Mouse (Mus musculus) midbrain, embryonic 10.5 days (tissue): ENCODE data around the gene Sycp3. TPM values are rescaled to one million over a fixed set of nuclear protein-coding genes. Genes with fewer than 3 reads are reported as not detected.
"Not testable (repeated sequence)": the region's sequence is repeated elsewhere in the genome, so short reads cannot be mapped to it uniquely, and the experiment has no call there.

Experiments used
- DNase-seq: peaks from one replicate; pipeline ENCODE4 v3.0.0-alpha.2; 2017; ENCODE audit warnings: low spot score
- H3K27ac ChIP-seq: fragments of 300-500 bp; sonication (generic); replicated peaks from 2 replicates; pipeline ENCODE4 v1.5.1; 2016; ENCODE audit warnings: mild to moderate bottlenecking
- H3K27me3 ChIP-seq: fragments of 300-500 bp; sonication (generic); 2 replicates; pipeline ENCODE4 v1.6.1; 2016; ENCODE audit warnings: low read depth, mild to moderate bottlenecking; ENCODE audit not compliant: poor library complexity, severe bottlenecking
- H3K36me3 ChIP-seq: fragments of 300-500 bp; sonication (generic); 2 replicates; pipeline ENCODE4 v1.6.1; 2016; ENCODE audit warnings: mild to moderate bottlenecking, moderate library complexity
- H3K4me1 ChIP-seq: fragments of 300-500 bp; sonication (generic); 2 replicates; pipeline ENCODE4 v1.6.1; 2016
- H3K4me3 ChIP-seq: fragments of 300-500 bp; sonication (generic); 2 replicates; pipeline ENCODE4 v1.5.1; 2016; ENCODE audit warnings: mild to moderate bottlenecking, moderate library complexity
- H3K9me3 ChIP-seq: fragments of 300-500 bp; sonication (generic); replicated peaks from 2 replicates; pipeline ENCODE4 v1.6.1; 2016; ENCODE audit warnings: mild to moderate bottlenecking
- WGBS: fragments of 180-500 bp; shearing (Covaris S2); methylation state at CpG from one replicate; pipeline ENCODE4 v1.1.7; 2016; 5-methylcytosine and 5-hydroxymethylcytosine counted together
- polyA plus RNA-seq: library from polyadenylated mRNA; unstranded; fragments of >200 nt; fragmentation: Nextera tagmentation; extraction: Ambion mirVana; gene quantifications from 2 replicates; pipeline ENCODE4 v1.2.1, GENCODE M21; 2016

Sycp3 gene
- polyA plus RNA-seq, 1 experiment from 2014 or later, result 0.17 TPM

- WGBS, result 48% methylated on average over 6 of the region's 6 CpGs
- Histone ChIP-seq H3K4me1 (no peaks in the 10 kb centered on the region), H3K27ac (no peak overlapping the region), H3K27me3 (no peaks in the 10 kb centered on the region), H3K9me3 (peaks cover 3% of the 10 kb centered on the region; the same call in 1 of the 2 replicates), H3K36me3 (no peaks in the 10 kb centered on the region), H3K4me3 (no peak overlapping the region)
- no peak for DNase-seq
Measured at GRCm38 (mm10) chr10:88457816-88458215, 1.6 kb upstream of the Sycp3 start.

- Histone ChIP-seq H3K36me3 (no peaks in the 10 kb centered on the region), H3K27me3 (no peaks in the 10 kb centered on the region), H3K4me3 (no peak overlapping the region), H3K9me3 (peaks cover 3% of the 10 kb centered on the region; the same call in 1 of the 2 replicates), H3K27ac (no peak overlapping the region), H3K4me1 (no peaks in the 10 kb centered on the region)
- no peak for DNase-seq
- WGBS, result 64% methylated on average over 18 of the region's 18 CpGs
Measured at GRCm38 (mm10) chr10:88460122-88460820, 902 bp downstream of the Sycp3 start.

- H3K27me3 ChIP-seq, H3K27ac ChIP-seq, H3K36me3 ChIP-seq, H3K4me1 ChIP-seq, DNase-seq, H3K9me3 ChIP-seq, H3K4me3 ChIP-seq: not testable (repeated sequence)
- WGBS, result 92% methylated on average over 10 of the region's 10 CpGs
Measured at GRCm38 (mm10) chr10:88482866-88483265, 23.5 kb downstream of the Sycp3 start.

GRCm38 (mm10) chr10:88488629-88489028, 29.3 kb downstream of the Sycp3 start:
- Histone ChIP-seq H3K4me1 (no peaks in the 10 kb centered on the region), H3K27me3 (no peaks in the 10 kb centered on the region), H3K4me3 (no peak overlapping the region), H3K27ac (no peak overlapping the region), H3K36me3 (no peaks in the 10 kb centered on the region), H3K9me3 (no peaks in the 10 kb centered on the region)
- DNase-seq, result no peak
- 80% methylated on average over 5 of the region's 5 CpGs for WGBS

- WGBS, result 72% methylated on average over 7 of the region's 7 CpGs
- Histone ChIP-seq H3K27ac (no peak overlapping the region), H3K4me3 (no peak overlapping the region), H3K36me3 (no peaks in the 10 kb centered on the region), H3K4me1 (peaks cover 6% of the 10 kb centered on the region), H3K27me3 (no peaks in the 10 kb centered on the region), H3K9me3 (no peaks in the 10 kb centered on the region)
- DNase-seq, result no peak
Measured at GRCm38 (mm10) chr10:88491632-88492031, 32.3 kb downstream of the Sycp3 start.

GRCm38 (mm10) chr10:88492658-88493057, 33.3 kb downstream of the Sycp3 start:
- H3K27ac ChIP-seq, result no peak overlapping the region
- 93% methylated on average over 8 of the region's 8 CpGs for WGBS

GRCm38 (mm10) chr10:88494959-88495587, 35.7 kb downstream of the Sycp3 start:
- peaks cover 11% of the 10 kb centered on the region for H3K4me1 ChIP-seq
- H3K9me3 ChIP-seq, result no peaks in the 10 kb centered on the region
- 81% methylated on average over 4 of the region's 4 CpGs for WGBS
- H3K36me3 ChIP-seq, result 0 out of 2 replicates have a peak, but pooled peaks cover 3% of the 10 kb centered on the region
- DNase-seq, result no peak
- no peaks in the 10 kb centered on the region for H3K27me3 ChIP-seq
- no peak overlapping the region for H3K4me3 ChIP-seq
- no peak overlapping the region for H3K27ac ChIP-seq

More at GRCm38 (mm10) chr10:88492658-88493057, 33.3 kb downstream of the Sycp3 start:
- DNase-seq, result no peak
- no peaks in the 10 kb centered on the region for H3K36me3 ChIP-seq
- no peaks in the 10 kb centered on the region for H3K9me3 ChIP-seq
- peaks cover 11% of the 10 kb centered on the region for H3K4me1 ChIP-seq
- no peak overlapping the region for H3K4me3 ChIP-seq
- H3K27me3 ChIP-seq, result no peaks in the 10 kb centered on the region

GRCm38 (mm10) chr10:88496864-88497564, 37.6 kb downstream of the Sycp3 start:
- H3K36me3 ChIP-seq, result 0 out of 2 replicates have a peak, but pooled peaks cover 3% of the 10 kb centered on the region
- 72% methylated on average over 11 of the region's 11 CpGs for WGBS
- DNase-seq, result no peak
- H3K27me3 ChIP-seq, result no peaks in the 10 kb centered on the region
- no peak overlapping the region for H3K27ac ChIP-seq
- no peak overlapping the region for H3K4me3 ChIP-seq
- no peaks in the 10 kb centered on the region for H3K9me3 ChIP-seq
- H3K4me1 ChIP-seq, result peaks cover 14% of the 10 kb centered on the region

- Histone ChIP-seq H3K36me3 (0 out of 2 replicates have a peak, but pooled peaks cover 3% of the 10 kb centered on the region), H3K4me1 (peaks cover 35% of the 10 kb centered on the region), H3K9me3 (no peaks in the 10 kb centered on the region), H3K4me3 (no peak overlapping the region), H3K27ac (no peak overlapping the region), H3K27me3 (no peaks in the 10 kb centered on the region)
- WGBS, result 66% methylated on average over 5 of the region's 5 CpGs
- DNase-seq, result no peak
Measured at GRCm38 (mm10) chr10:88499993-88500392, 40.6 kb downstream of the Sycp3 start.

- no peak for DNase-seq
- peaks cover 30% of the 10 kb centered on the region for H3K4me1 ChIP-seq
- 81% methylated on average over 10 of the region's 10 CpGs for WGBS
- no peaks in the 10 kb centered on the region for H3K27me3 ChIP-seq
- no peak overlapping the region for H3K27ac ChIP-seq
- no peak overlapping the region for H3K4me3 ChIP-seq
- H3K36me3 ChIP-seq, result 0 out of 2 replicates have a peak, but pooled peaks cover 3% of the 10 kb centered on the region
- H3K9me3 ChIP-seq, result no peaks in the 10 kb centered on the region
Measured at GRCm38 (mm10) chr10:88501370-88501769, 42.0 kb downstream of the Sycp3 start.

- H3K4me3 ChIP-seq, result no peak overlapping the region
- DNase-seq, result no peak
Measured at GRCm38 (mm10) chr10:88501886-88502765, 42.8 kb downstream of the Sycp3 start.

GRCm38 (mm10) chr10:88502919-88503318, 43.5 kb downstream of the Sycp3 start:
- Histone ChIP-seq H3K36me3 (0 out of 2 replicates have a peak, but pooled peaks cover 3% of the 10 kb centered on the region), H3K4me1 (peaks cover 25% of the 10 kb centered on the region), H3K9me3 (no peaks in the 10 kb centered on the region), H3K27me3 (no peaks in the 10 kb centered on the region), H3K4me3 (peak overlapping the region; percentile 77), H3K27ac (peak overlapping the region; percentile 88)
- DNase-seq, result no peak
- WGBS, result 60% methylated on average over 4 of the region's 4 CpGs

More at GRCm38 (mm10) chr10:88501886-88502765, 42.8 kb downstream of the Sycp3 start:
- 77% methylated on average over 13 of the region's 13 CpGs for WGBS
- Histone ChIP-seq H3K4me1 (peaks cover 25% of the 10 kb centered on the region), H3K27ac (no peak overlapping the region), H3K36me3 (0 out of 2 replicates have a peak, but pooled peaks cover 3% of the 10 kb centered on the region), H3K27me3 (no peaks in the 10 kb centered on the region), H3K9me3 (no peaks in the 10 kb centered on the region)
